Mouse (Mus musculus) kidney, adult 2 months (tissue): ENCODE data around the gene Tbc1d22b. TPM values are rescaled to one million over a fixed set of nuclear protein-coding genes. Genes with fewer than 3 reads are reported as not detected.

Source experiments
- DNase-seq: peaks from one replicate; pipeline ENCODE4 v3.0.0; 2021
- H3K27ac ChIP-seq: fragments of 200-500 bp; 2 replicates; pipeline ENCODE4 v1.5.1; 2012; ENCODE audit warnings: low read depth, low read length, control low read depth, inconsistent platforms; ENCODE audit not compliant: insufficient read depth
- H3K27me3 ChIP-seq: fragments of 200-500 bp; replicated peaks from 2 replicates; pipeline ENCODE4 v1.6.1; 2012; ENCODE audit warnings: mild to moderate bottlenecking, moderate library complexity, low read length, inconsistent platforms; ENCODE audit not compliant: control insufficient read depth, insufficient read depth
- H3K36me3 ChIP-seq: fragments of 200-500 bp; 2 replicates; pipeline ENCODE4 v1.6.1; 2012; ENCODE audit warnings: mild to moderate bottlenecking, moderate library complexity, low read length, inconsistent platforms; ENCODE audit not compliant: control insufficient read depth, insufficient read depth
- H3K4me1 ChIP-seq: fragments of 200-500 bp; 2 replicates; pipeline ENCODE4 v1.6.1; 2011; ENCODE audit warnings: low read length; ENCODE audit not compliant: control insufficient read depth, insufficient read depth
- H3K4me3 ChIP-seq: fragments of 200-500 bp; 2 replicates; pipeline ENCODE4 v1.5.1; 2011; ENCODE audit warnings: mild to moderate bottlenecking, low read depth, low read length, control low read depth; ENCODE audit not compliant: insufficient read depth
- CTCF ChIP-seq: fragments of 200-500 bp; conservative IDR thresholded peaks from 2 replicates; pipeline ENCODE4 v1.5.1; 2011; ENCODE audit warnings: low read depth, mild to moderate bottlenecking, control low read depth, low read length, moderate library complexity, mixed read lengths; ENCODE audit not compliant: insufficient read depth, insufficient read length
- POLR2A ChIP-seq: fragments of 200-500 bp; IDR thresholded peaks from one replicate; pipeline ENCODE4 v1.6.1; 2011; ENCODE audit warnings: low read depth, low read length, control low read depth
- WGBS: fragments of 180-500 bp; shearing (Covaris S2); methylation state at CpG from one replicate; pipeline ENCODE4 v1.1.7; 2018; 5-methylcytosine and 5-hydroxymethylcytosine counted together
- polyA plus RNA-seq: library from polyadenylated mRNA; depleted of rRNA; stranded (reverse); fragments of >200 nt; gene quantifications from 2 replicates; pipeline ENCODE4 v1.2.3, GENCODE M21; 2012

Gene Tbc1d22b
- polyA plus RNA-seq, 1 experiment: 34.5 TPM

- no peak overlapping the region for H3K4me3 ChIP-seq
- TF ChIP-seq POLR2A: no peak
- no peak for TF ChIP-seq CTCF
- no peak overlapping the region for H3K27ac ChIP-seq
- peaks cover 12% of the 10 kb centered on the region; the same call in 1 of the 2 replicates for H3K4me1 ChIP-seq
- DNase-seq: no peak
- no peaks in the 10 kb centered on the region for H3K36me3 ChIP-seq
- 88% methylated on average over 5 of the region's 5 CpGs for WGBS
- H3K27me3 ChIP-seq: no peaks in the 10 kb centered on the region
Measured at GRCm38 (mm10) chr17:29583569-29583968, 34.0 kb downstream of the Tbc1d22b start.

- Histone ChIP-seq H3K4me3 (no peak overlapping the region), H3K27ac (no peak overlapping the region), H3K36me3 (no peaks in the 10 kb centered on the region), H3K27me3 (no peaks in the 10 kb centered on the region), H3K4me1 (peaks cover 6% of the 10 kb centered on the region; the same call in 1 of the 2 replicates)
- TF ChIP-seq POLR2A (no peak), CTCF (no peak)
- 83% methylated on average over 5 of the region's 5 CpGs for WGBS
- DNase-seq: no peak
Measured at GRCm38 (mm10) chr17:29584306-29584705, 34.7 kb downstream of the Tbc1d22b start.

GRCm38 (mm10) chr17:29584737-29585136 lies 35.2 kb downstream of the Tbc1d22b start:
- Histone ChIP-seq H3K27ac (no peak overlapping the region), H3K4me1 (peaks cover 6% of the 10 kb centered on the region; the same call in 1 of the 2 replicates), H3K27me3 (no peaks in the 10 kb centered on the region), H3K4me3 (no peak overlapping the region), H3K36me3 (no peaks in the 10 kb centered on the region)
- DNase-seq: no peak
- no peak for TF ChIP-seq CTCF
- 88% methylated on average over 3 of the region's 3 CpGs for WGBS

- no peak for DNase-seq
- WGBS: 88% methylated on average over 6 of the region's 6 CpGs
- no peaks in the 10 kb centered on the region for H3K36me3 ChIP-seq
- no peaks in the 10 kb centered on the region for H3K27me3 ChIP-seq
- no peak overlapping the region for H3K4me3 ChIP-seq
- no peak for TF ChIP-seq CTCF
- TF ChIP-seq POLR2A: no peak
- H3K4me1 ChIP-seq: peaks cover under 1% of the 10 kb centered on the region; the same call in 1 of the 2 replicates
- H3K27ac ChIP-seq: no peak overlapping the region
Measured at GRCm38 (mm10) chr17:29585446-29585845, 35.9 kb downstream of the Tbc1d22b start.

GRCm38 (mm10) chr17:29586921-29587320 lies 37.3 kb downstream of the Tbc1d22b start:
- no peaks in the 10 kb centered on the region for H3K4me1 ChIP-seq
- TF ChIP-seq CTCF: no peak
- no peak for TF ChIP-seq POLR2A
- no peak overlapping the region for H3K4me3 ChIP-seq
- H3K27ac ChIP-seq: no peak overlapping the region
- DNase-seq: no peak
- WGBS: 82% methylated on average over 9 of the region's 9 CpGs
- no peaks in the 10 kb centered on the region for H3K27me3 ChIP-seq
- no peaks in the 10 kb centered on the region for H3K36me3 ChIP-seq

GRCm38 (mm10) chr17:29589221-29589898 lies 39.8 kb downstream of the Tbc1d22b start:
- TF ChIP-seq POLR2A (no peak), CTCF (no peak)
- Histone ChIP-seq H3K4me3 (no peak overlapping the region), H3K27ac (no peak overlapping the region), H3K36me3 (no peaks in the 10 kb centered on the region), H3K4me1 (no peaks in the 10 kb centered on the region), H3K27me3 (no peaks in the 10 kb centered on the region)
- DNase-seq: no peak
- 84% methylated on average over 11 of the region's 11 CpGs for WGBS

- peak; percentile 47 for DNase-seq
- H3K4me3 ChIP-seq: peak overlapping the region; percentile 30
- H3K27ac ChIP-seq: peak overlapping the region; percentile 71
- TF ChIP-seq CTCF (no peak), POLR2A (no peak)
- no peaks in the 10 kb centered on the region for H3K27me3 ChIP-seq
- 72% methylated on average over 15 of the region's 15 CpGs for WGBS
- no peaks in the 10 kb centered on the region for H3K4me1 ChIP-seq
- 0 out of 2 replicates have a peak, but pooled peaks cover 1% of the 10 kb centered on the region for H3K36me3 ChIP-seq
Measured at GRCm38 (mm10) chr17:29595891-29596770, 46.5 kb downstream of the Tbc1d22b start.
